Mouse (Mus musculus): ENCODE data around the gene Madcam1.

Gene Madcam1

GRCm38 (mm10) chr10:79664131-79664665, at the start of gene Madcam1:
Madcam1 (plus strand) TSS chr10:79664559.
- peak; percentile 76 for DNase-seq (ENCODE audit: low read depth, low spot score)

- DNase-seq (ENCODE audit: low read depth, low spot score), result no peak
These were observed 48.5 kb upstream of the Madcam1 start for GRCm38 (mm10) chr10:79615860-79616259.

GRCm38 (mm10) chr10:79616376-79616775, 48.0 kb upstream of the Madcam1 start:
- no peak for DNase-seq (ENCODE audit: low read depth, low spot score)

GRCm38 (mm10) chr10:79623950-79624349, 40.4 kb upstream of the Madcam1 start:
- no peak for DNase-seq (ENCODE audit: low read depth, low spot score)

GRCm38 (mm10) chr10:79625398-79625797, 39.0 kb upstream of the Madcam1 start:
- no peak for DNase-seq (ENCODE audit: low read depth, low spot score)

- DNase-seq (ENCODE audit: low read depth, low spot score), result no peak
These were observed 38.2 kb upstream of the Madcam1 start for GRCm38 (mm10) chr10:79626156-79626555.

- DNase-seq (ENCODE audit: low read depth, low spot score), result no peak
These were observed 36.0 kb upstream of the Madcam1 start for GRCm38 (mm10) chr10:79628377-79628776.

GRCm38 (mm10) chr10:79631432-79631831, 32.9 kb upstream of the Madcam1 start:
- no peak for DNase-seq (ENCODE audit: low read depth, low spot score)

GRCm38 (mm10) chr10:79633006-79633777, 31.2 kb upstream of the Madcam1 start:
- DNase-seq (ENCODE audit: low read depth, low spot score), result no peak

GRCm38 (mm10) chr10:79636287-79636686, 28.1 kb upstream of the Madcam1 start:
- no peak for DNase-seq (ENCODE audit: low read depth, low spot score)

- no peak for DNase-seq (ENCODE audit: low read depth, low spot score)
These were observed 26.9 kb upstream of the Madcam1 start, which contains the start of gene Shc2 for GRCm38 (mm10) chr10:79637128-79638110. Shc2 (minus strand) TSS chr10:79637918.

- no peak for DNase-seq (ENCODE audit: low read depth, low spot score)
These were observed 25.7 kb upstream of the Madcam1 start for GRCm38 (mm10) chr10:79638486-79639204.

GRCm38 (mm10) chr10:79645711-79646110, 18.6 kb upstream of the Madcam1 start, which contains the start of gene Odf3l2:
Odf3l2 (minus strand) TSS chr10:79645738.
- DNase-seq (ENCODE audit: low read depth, low spot score), result no peak

- DNase-seq (ENCODE audit: low read depth, low spot score), result peak; percentile 69
These were observed 15.1 kb upstream of the Madcam1 start for GRCm38 (mm10) chr10:79649070-79649751.

GRCm38 (mm10) chr10:79652789-79653188, 11.6 kb upstream of the Madcam1 start:
- no peak for DNase-seq (ENCODE audit: low read depth, low spot score)

GRCm38 (mm10) chr10:79654946-79655395, 9.4 kb upstream of the Madcam1 start:
- DNase-seq (ENCODE audit: low read depth, low spot score), result no peak

- peak; percentile 57 for DNase-seq (ENCODE audit: low read depth, low spot score)
These were observed 5.5 kb upstream of the Madcam1 start for GRCm38 (mm10) chr10:79658829-79659228.

- DNase-seq (ENCODE audit: low read depth, low spot score), result peak; percentile 49
These were observed 4.1 kb upstream of the Madcam1 start for GRCm38 (mm10) chr10:79660298-79660697.

GRCm38 (mm10) chr10:79661861-79662260, 2.5 kb upstream of the Madcam1 start:
- no peak for DNase-seq (ENCODE audit: low read depth, low spot score)

- DNase-seq (ENCODE audit: low read depth, low spot score), result no peak
These were observed 692 bp downstream of the Madcam1 start for GRCm38 (mm10) chr10:79665051-79665450.

- no peak for DNase-seq (ENCODE audit: low read depth, low spot score)
These were observed 2.1 kb downstream of the Madcam1 start for GRCm38 (mm10) chr10:79666493-79666892.
